Mouse (Mus musculus) forebrain, embryonic 11.5 days (tissue): ENCODE results near the gene Kdm6b. TPM values are rescaled to one million over a fixed set of nuclear protein-coding genes. Genes with fewer than 3 reads are reported as not detected.

ENCODE experiments used
- ATAC-seq: fragments of 200-750 bp; cut with Nextera tagmentation; replicated peaks from 2 replicates; pipeline ENCODE4 v1.8.0; 2017; ENCODE audit warnings: moderate TSS enrichment; ENCODE audit not compliant: low FRiP score
- DNase-seq: peaks from one replicate; pipeline ENCODE4 v3.0.0-alpha.2; 2017; ENCODE audit warnings: low spot score
- H3K27ac ChIP-seq: fragments of 300-500 bp; sonication (generic); 2 replicates; pipeline ENCODE4 v1.5.1; 2014; ENCODE audit warnings: low read depth, low read length
- H3K27me3 ChIP-seq: fragments of 300-500 bp; sonication (generic); 2 replicates; pipeline ENCODE4 v1.6.1; 2014; ENCODE audit warnings: mild to moderate bottlenecking, low read length, mixed read lengths; ENCODE audit not compliant: control insufficient read depth, insufficient read depth
- H3K36me3 ChIP-seq: fragments of 300-500 bp; sonication (generic); 2 replicates; pipeline ENCODE4 v1.6.1; 2014; ENCODE audit warnings: mild to moderate bottlenecking, low read length, moderate library complexity, mixed read lengths; ENCODE audit not compliant: control insufficient read depth, insufficient read depth
- H3K4me1 ChIP-seq: fragments of 300-500 bp; sonication (generic); replicated peaks from 2 replicates; pipeline ENCODE4 v1.6.1; 2014; ENCODE audit warnings: low read length, mixed read lengths; ENCODE audit not compliant: control insufficient read depth, insufficient read depth
- H3K4me2 ChIP-seq: fragments of 300-500 bp; sonication (generic); 2 replicates; pipeline ENCODE4 v1.6.1; 2014; ENCODE audit warnings: low read depth, mild to moderate bottlenecking, low read length, moderate library complexity, mixed read lengths; ENCODE audit not compliant: severe bottlenecking
- H3K4me3 ChIP-seq: fragments of 300-500 bp; sonication (generic); 2 replicates; pipeline ENCODE4 v1.5.1; 2014; ENCODE audit warnings: low read depth, low read length
- H3K9ac ChIP-seq: fragments of 300-500 bp; sonication (generic); 2 replicates; pipeline ENCODE4 v1.6.1; 2014; ENCODE audit warnings: low read length
- H3K9me3 ChIP-seq: fragments of 300-500 bp; sonication (generic); 2 replicates; pipeline ENCODE4 v1.6.1; 2016; ENCODE audit warnings: low read length, mixed read lengths; ENCODE audit not compliant: control insufficient read depth
- WGBS: fragments of 180-500 bp; shearing (Covaris S2); extraction: QIAGEN DNeasy Blood & Tissue Kit; methylation state at CpG from one replicate; pipeline ENCODE4 v1.1.7; 2014; 5-methylcytosine and 5-hydroxymethylcytosine counted together
- polyA plus RNA-seq: library from polyadenylated mRNA; unstranded; fragments of >200 nt; fragmentation: Nextera tagmentation; extraction: Ambion mirVana; gene quantifications from 2 replicates; pipeline ENCODE4 v1.2.1, GENCODE M21; 2014

The Kdm6b gene
- polyA plus RNA-seq, 1 experiment from 2014 or later, result 40.9 TPM

GRCm38 (mm10) chr11:69390400-69391034 is 23.0 kb downstream of the Kdm6b start:
- H3K27ac ChIP-seq, result no peak overlapping the region
- H3K9me3 ChIP-seq, result no peaks in the 10 kb centered on the region
- H3K4me2 ChIP-seq, result no peak overlapping the region
- no peaks in the 10 kb centered on the region for H3K36me3 ChIP-seq
- WGBS, result 53% methylated on average over 10 of the region's 10 CpGs
- H3K4me3 ChIP-seq, result no peak overlapping the region
- H3K27me3 ChIP-seq, result no peaks in the 10 kb centered on the region
- ATAC-seq, result no peak
- H3K4me1 ChIP-seq, result peaks cover 3% of the 10 kb centered on the region
- H3K9ac ChIP-seq, result no peak overlapping the region
- DNase-seq, result peak; percentile 72

GRCm38 (mm10) chr11:69389531-69390399 is 23.7 kb downstream of the Kdm6b start:
- Histone ChIP-seq H3K4me1 (peaks cover 3% of the 10 kb centered on the region), H3K36me3 (no peaks in the 10 kb centered on the region), H3K4me3 (no peak overlapping the region), H3K27ac (no peak overlapping the region), H3K9me3 (no peaks in the 10 kb centered on the region), H3K4me2 (no peak overlapping the region), H3K27me3 (no peaks in the 10 kb centered on the region), H3K9ac (no peak overlapping the region)
- no peak for ATAC-seq
- WGBS, result 67% methylated on average over 14 of the region's 14 CpGs
- no peak for DNase-seq

GRCm38 (mm10) chr11:69388680-69389079 is 24.8 kb downstream of the Kdm6b start:
- H3K36me3 ChIP-seq, result no peaks in the 10 kb centered on the region
- 95% methylated on average over 4 of the region's 4 CpGs for WGBS
- H3K27ac ChIP-seq, result no peak overlapping the region
- H3K27me3 ChIP-seq, result no peaks in the 10 kb centered on the region
- no peak overlapping the region for H3K4me3 ChIP-seq
- H3K9ac ChIP-seq, result no peak overlapping the region
- H3K4me2 ChIP-seq, result no peak overlapping the region
- no peaks in the 10 kb centered on the region for H3K4me1 ChIP-seq
- H3K9me3 ChIP-seq, result no peaks in the 10 kb centered on the region
- ATAC-seq (no peak), DNase-seq (no peak)

GRCm38 (mm10) chr11:69386758-69387157 is 26.7 kb downstream of the Kdm6b start:
- Histone ChIP-seq H3K4me2 (no peak overlapping the region), H3K4me3 (no peak overlapping the region), H3K4me1 (no peaks in the 10 kb centered on the region), H3K27ac (no peak overlapping the region), H3K27me3 (no peaks in the 10 kb centered on the region), H3K36me3 (no peaks in the 10 kb centered on the region), H3K9ac (no peak overlapping the region), H3K9me3 (no peaks in the 10 kb centered on the region)
- no peak for ATAC-seq
- WGBS, result 81% methylated on average over 7 of the region's 7 CpGs
- no peak for DNase-seq

- H3K27ac ChIP-seq, result no peak overlapping the region
- DNase-seq (no peak), ATAC-seq (no peak)
- no peaks in the 10 kb centered on the region for H3K4me1 ChIP-seq
- no peak overlapping the region for H3K4me2 ChIP-seq
- no peak overlapping the region for H3K4me3 ChIP-seq
- no peak overlapping the region for H3K9ac ChIP-seq
- WGBS, result 90% methylated on average over 6 of the region's 6 CpGs
- no peaks in the 10 kb centered on the region for H3K36me3 ChIP-seq
- H3K9me3 ChIP-seq, result no peaks in the 10 kb centered on the region
- no peaks in the 10 kb centered on the region for H3K27me3 ChIP-seq
Observed at GRCm38 (mm10) chr11:69384979-69385378, 28.5 kb downstream of the Kdm6b start.

- Histone ChIP-seq H3K27me3 (no peaks in the 10 kb centered on the region), H3K9me3 (no peaks in the 10 kb centered on the region), H3K4me2 (no peak overlapping the region), H3K9ac (no peak overlapping the region), H3K4me1 (no peaks in the 10 kb centered on the region), H3K27ac (no peak overlapping the region), H3K4me3 (no peak overlapping the region), H3K36me3 (no peaks in the 10 kb centered on the region)
- ATAC-seq (no peak), DNase-seq (no peak)
- WGBS, result 77% methylated on average over 10 of the region's 10 CpGs
Observed at GRCm38 (mm10) chr11:69382478-69383105, 30.9 kb downstream of the Kdm6b start.

GRCm38 (mm10) chr11:69381356-69381755 is 32.1 kb downstream of the Kdm6b start:
- H3K36me3 ChIP-seq, result no peaks in the 10 kb centered on the region

GRCm38 (mm10) chr11:69379600-69379999 is 33.9 kb downstream of the Kdm6b start:
- no peak overlapping the region for H3K4me2 ChIP-seq
- no peaks in the 10 kb centered on the region for H3K36me3 ChIP-seq
- ATAC-seq (no peak), DNase-seq (no peak)
- 80% methylated on average over 3 of the region's 3 CpGs for WGBS
- no peaks in the 10 kb centered on the region for H3K4me1 ChIP-seq
- no peak overlapping the region for H3K27ac ChIP-seq
- no peak overlapping the region for H3K9ac ChIP-seq
- H3K27me3 ChIP-seq, result no peaks in the 10 kb centered on the region
- H3K9me3 ChIP-seq, result no peaks in the 10 kb centered on the region
- no peak overlapping the region for H3K4me3 ChIP-seq

More at GRCm38 (mm10) chr11:69381356-69381755, 32.1 kb downstream of the Kdm6b start:
- Histone ChIP-seq H3K4me3 (no peak overlapping the region), H3K27me3 (no peaks in the 10 kb centered on the region), H3K9ac (no peak overlapping the region), H3K27ac (no peak overlapping the region), H3K9me3 (no peaks in the 10 kb centered on the region), H3K4me1 (no peaks in the 10 kb centered on the region), H3K4me2 (no peak overlapping the region)
- WGBS, result 84% methylated on average over 6 of the region's 6 CpGs
- DNase-seq, result no peak
- no peak for ATAC-seq
